ENCODE assay signal across 8 mouse cellular contexts in genomic region chr12:115790369-115790768, GRCm38 (mm10).
DNase-seq lines count a peak whose midpoint lies in the region; TF ChIP-seq lines count a peak whose summit lies in the region.
"Not testable (repeated sequence)": the region's sequence is repeated elsewhere in the genome, so short reads cannot be mapped to it uniquely, and the experiment has no call there.

No protein-coding gene starts in this region.

- not testable (repeated sequence) for H3K4me1 ChIP-seq in bone marrow, adult 2 months (ENCODE audit: control insufficient read depth, insufficient read depth, low read length); thymus, adult 2 months (replicated peaks; ENCODE audit: control insufficient read depth, insufficient read depth, low read length)

- WGBS in bone marrow, adult 2 months = 5% methylated on average over 1 of the region's 1 CpGs
- 50% methylated on average over 1 of the region's 1 CpGs for WGBS in macrophage (ENCODE audit: missing documents)
- WGBS in thymus, adult 2 months = 16% methylated on average over 1 of the region's 1 CpGs

- not testable (repeated sequence) for H3K27me3 ChIP-seq in thymus, adult 2 months (ENCODE audit: control insufficient read depth, insufficient read depth, low read length)

- H3K79me2 ChIP-seq in macrophage (ENCODE audit: inconsistent target) = not testable (repeated sequence)

- TF ChIP-seq POLR2A in bone marrow, adult 2 months (IDR thresholded peaks at IDR 0.05; ENCODE audit: borderline replicate concordance, control insufficient read depth, low read depth, low read length); thymus, adult 2 months (IDR thresholded peaks at IDR 0.05; ENCODE audit: control insufficient read depth, extremely low read depth, insufficient read depth, low read length, poor library complexity): not testable (repeated sequence)

- not testable (repeated sequence) for H3K36me3 ChIP-seq in macrophage (ENCODE audit: inconsistent target); thymus, adult 2 months (ENCODE audit: control insufficient read depth, insufficient read depth, low read length)

- H3K4me3 ChIP-seq in bone marrow, adult 2 months (replicated peaks; ENCODE audit: control insufficient read depth, low read depth, low read length); macrophage (ENCODE audit: inconsistent target); thymus, adult 2 months (ENCODE audit: control insufficient read depth, insufficient read depth, low read length): not testable (repeated sequence)

- TF ChIP-seq CTCF in bone marrow, adult 2 months (IDR thresholded peaks at IDR 0.05; ENCODE audit: control insufficient read depth, insufficient read depth, low read length); thymus, adult 2 months (IDR thresholded peaks at IDR 0.05; ENCODE audit: borderline replicate concordance, control insufficient read depth, extremely low read depth, insufficient read depth, low read length, poor library complexity): not testable (repeated sequence)

- H3K27ac ChIP-seq in bone marrow, adult 2 months (ENCODE audit: control insufficient read depth, insufficient read depth, low read depth, low read length, poor library complexity) = peak overlapping the region; percentile 51; the same call in 1 of the 2 replicates
- H3K27ac ChIP-seq in macrophage = peak overlapping the region; percentile 46
- H3K27ac ChIP-seq in thymus, adult 2 months (ENCODE audit: control insufficient read depth, insufficient read depth, low read length) = peak overlapping the region; percentile 26; the same call in 1 of the 2 replicates

- DNase-seq in CD4-positive helper T cell, adult 2 months (ENCODE audit: low read depth, low spot score) = peak; percentile 18
- DNase-seq in T-cell, adult 2 months (ENCODE audit: low spot score) = peak; percentile 59
- peak; percentile 11 for DNase-seq in induced T-regulatory cell, adult 2 months (ENCODE audit: low read depth)
- DNase-seq in natural killer cell, adult 2 months (ENCODE audit: low spot score in 2 of 2) = peak; percentile 28 to 30
- peak; percentile 47 for DNase-seq in thymus, adult 2 months
- DNase-seq in thymus, postnatal 25 days = peak; percentile 44
